Mouse (Mus musculus): Measurements from ENCODE around the gene Cacng4.
A peak's percentile ranks its signal among the peaks of the same experiment; 100 is the strongest.

The Cacng4 gene

GRCm38 (mm10) chr11:107714368-107714767, 80.0 kb downstream of the Cacng4 start:
- DNase-seq = no peak

- DNase-seq = no peak
Measured at GRCm38 (mm10) chr11:107710379-107710778, 84.0 kb downstream of the Cacng4 start.

GRCm38 (mm10) chr11:107707897-107708610, 86.3 kb downstream of the Cacng4 start:
- DNase-seq = no peak

- peak in 1 of 2 experiments; percentile 7 for DNase-seq
Measured at GRCm38 (mm10) chr11:107705476-107706074, 88.8 kb downstream of the Cacng4 start.

- no peak for DNase-seq
Measured at GRCm38 (mm10) chr11:107705060-107705459, 89.3 kb downstream of the Cacng4 start.

GRCm38 (mm10) chr11:107703272-107704134, 90.9 kb downstream of the Cacng4 start:
- DNase-seq = peak in 1 of 2 experiments; percentile 30

GRCm38 (mm10) chr11:107699967-107700366, 94.4 kb downstream of the Cacng4 start:
- DNase-seq = no peak

GRCm38 (mm10) chr11:107693338-107693737, 101.0 kb downstream of the Cacng4 start:
- DNase-seq = no peak

GRCm38 (mm10) chr11:107691569-107691968, 102.8 kb downstream of the Cacng4 start:
- DNase-seq = no peak

GRCm38 (mm10) chr11:107688480-107688879, 105.9 kb downstream of the Cacng4 start:
- no peak for DNase-seq

GRCm38 (mm10) chr11:107686290-107686689, 108.1 kb downstream of the Cacng4 start:
- DNase-seq = no peak

- no peak for DNase-seq
Measured at GRCm38 (mm10) chr11:107683544-107684465, 110.6 kb downstream of the Cacng4 start.

- DNase-seq = no peak
Measured at GRCm38 (mm10) chr11:107682694-107683355, 111.5 kb downstream of the Cacng4 start.

Measured in kidney, adult 8-10 months (tissue).